Mouse (Mus musculus) bone marrow, adult 2 months (tissue): Measurements from ENCODE around the gene Erp44. TPM values are rescaled to one million over a fixed set of nuclear protein-coding genes. Genes with fewer than 3 reads are reported as not detected.

ENCODE experiments used
- H3K27ac ChIP-seq: fragments of 200-500 bp; 2 replicates; pipeline ENCODE4 v1.5.1; 2012; ENCODE audit warnings: low read depth, mild to moderate bottlenecking, control low read depth, inconsistent platforms, low read length; ENCODE audit not compliant: control insufficient read depth, poor library complexity, insufficient read depth
- H3K4me1 ChIP-seq: fragments of 200-500 bp; 2 replicates; pipeline ENCODE4 v1.6.1; 2011; ENCODE audit warnings: low read length; ENCODE audit not compliant: control insufficient read depth, insufficient read depth
- H3K4me3 ChIP-seq: fragments of 200-500 bp; replicated peaks from 2 replicates; pipeline ENCODE3; 2011; ENCODE audit warnings: mild to moderate bottlenecking, low read depth, low read length, control low read depth; ENCODE audit not compliant: control insufficient read depth
- CTCF ChIP-seq: fragments of 200-500 bp; IDR thresholded peaks from 2 replicates; pipeline ENCODE4 v1.5.1; 2011; ENCODE audit warnings: low read length, control low read depth; ENCODE audit not compliant: control insufficient read depth, insufficient read depth
- POLR2A ChIP-seq: fragments of 200-500 bp; IDR thresholded peaks from 2 replicates; pipeline ENCODE4 v1.6.1; 2011; ENCODE audit warnings: low read depth, mild to moderate bottlenecking, control low read depth, low read length, borderline replicate concordance; ENCODE audit not compliant: control insufficient read depth
- WGBS: fragments of 180-500 bp; shearing (Covaris S2); methylation state at CpG from one replicate; pipeline ENCODE4 v1.1.7; 2018; 5-methylcytosine and 5-hydroxymethylcytosine counted together
- polyA plus RNA-seq: library from polyadenylated mRNA; stranded (reverse); fragments of >200 nt; gene quantifications from 2 replicates; pipeline ENCODE4 v1.2.4, GENCODE M21; 2011; ENCODE audit warnings: low replicate concordance; ENCODE audit not compliant: missing spikeins, insufficient read depth, insufficient read length

The Erp44 gene
- polyA plus RNA-seq: 26.6 and 48.0 TPM in 2 replicates

GRCm38 (mm10) chr4:48279498-48280134, at the start of gene Erp44, which contains the start of gene Invs:
Erp44 (minus strand) TSS chr4:48279558.
Invs (plus strand) TSS chr4:48279760.
- peak; percentile 58; the same call in 1 of the 2 replicates for TF ChIP-seq POLR2A
- TF ChIP-seq CTCF: no peak
- Histone ChIP-seq H3K4me3 (peak within 1 kb of the TSS; percentile 96), H3K27ac (peak within 1 kb of the TSS; percentile 52; the same call in 1 of the 2 replicates), H3K4me1 (no peaks in the 10 kb centered on the region)
- 0% methylated on average over 41 of the region's 41 CpGs for WGBS

DNA sequence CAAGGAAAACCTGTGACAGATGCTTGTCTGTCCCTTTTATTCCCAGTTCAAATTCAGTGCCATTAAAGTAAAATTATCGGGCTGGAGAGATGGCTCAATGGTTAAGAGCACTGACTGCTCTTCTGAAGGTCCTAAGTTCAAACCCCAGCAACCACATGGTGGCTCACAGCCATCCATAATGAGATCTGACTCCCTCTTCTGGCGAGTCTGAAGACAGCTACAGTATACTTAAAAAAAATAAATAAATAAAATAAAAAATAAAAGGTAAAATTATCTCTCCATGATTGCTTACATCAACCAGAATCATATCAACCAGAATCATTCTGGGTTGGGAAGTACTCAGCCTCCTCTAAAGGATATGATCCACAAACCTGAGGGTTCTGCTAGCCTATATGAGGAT, 48.7 kb upstream of the Erp44 start:
- WGBS: 71% methylated on average over 2 of the region's 2 CpGs

GRCm38 (mm10) chr4:48327192-48327591, 47.8 kb upstream of the Erp44 start:
- Histone ChIP-seq H3K4me1 (no peaks in the 10 kb centered on the region), H3K4me3 (no peak overlapping the region), H3K27ac (no peak overlapping the region)
- no peak for TF ChIP-seq CTCF
- no peak for TF ChIP-seq POLR2A

More for the DNA sequence above, 48.7 kb upstream of the Erp44 start:
- Histone ChIP-seq H3K27ac (no peak overlapping the region), H3K4me3 (no peak overlapping the region), H3K4me1 (no peaks in the 10 kb centered on the region)
- TF ChIP-seq CTCF (no peak), POLR2A (no peak)

- no peak overlapping the region for H3K4me3 ChIP-seq
- TF ChIP-seq CTCF: no peak
- no peak for TF ChIP-seq POLR2A
- no peaks in the 10 kb centered on the region for H3K4me1 ChIP-seq
- WGBS: 0% methylated on average over 1 of the region's 1 CpGs
- H3K27ac ChIP-seq: no peak overlapping the region
Measured at GRCm38 (mm10) chr4:48322095-48322494, 42.7 kb upstream of the Erp44 start.

DNA sequence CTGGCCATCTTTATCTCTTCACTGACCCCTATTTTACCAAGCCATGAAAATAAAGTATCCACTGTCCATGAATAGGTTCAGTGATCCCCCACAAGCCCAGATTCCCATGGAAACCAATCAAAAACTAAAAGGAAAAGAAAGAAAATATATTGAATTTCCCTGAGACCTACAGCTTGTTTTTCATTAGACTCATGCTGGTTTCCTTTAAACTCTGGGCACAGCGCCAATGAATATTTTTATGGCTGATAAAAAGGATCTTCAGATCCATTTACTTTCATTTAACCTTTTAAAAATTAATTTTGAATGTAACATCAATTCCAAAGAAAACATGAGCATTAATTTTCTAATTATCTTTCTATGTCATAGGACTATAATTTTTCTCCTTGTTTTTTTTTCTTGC, 41.9 kb upstream of the Erp44 start:
- H3K27ac ChIP-seq: no peak overlapping the region
- 65% methylated on average over 1 of the region's 1 CpGs for WGBS
- no peak overlapping the region for H3K4me3 ChIP-seq
- no peaks in the 10 kb centered on the region for H3K4me1 ChIP-seq
- TF ChIP-seq POLR2A (no peak), CTCF (no peak)

DNA sequence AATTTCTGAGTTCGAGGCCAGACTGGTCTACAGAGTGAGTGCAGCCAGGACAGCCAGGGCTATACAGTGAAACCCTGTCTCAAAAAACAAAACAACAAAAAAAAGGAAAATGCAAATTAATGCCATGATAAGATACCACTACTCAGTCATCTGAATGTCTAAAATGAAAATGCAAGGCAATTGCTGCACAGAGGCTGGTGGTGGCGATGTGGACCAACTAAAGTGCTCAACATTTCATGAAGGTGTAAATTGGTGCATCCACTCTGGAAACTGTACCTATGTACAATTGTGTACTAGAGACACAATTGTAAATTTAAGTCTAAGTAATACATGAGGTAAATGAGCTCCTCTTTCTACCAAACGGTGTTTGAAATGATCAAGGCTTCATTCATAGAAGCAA, 36.7 kb upstream of the Erp44 start:
- H3K4me1 ChIP-seq: no peaks in the 10 kb centered on the region
- WGBS: 84% methylated on average over 3 of the region's 3 CpGs
- H3K4me3 ChIP-seq: no peak overlapping the region
- TF ChIP-seq CTCF (no peak), POLR2A (no peak)
- no peak overlapping the region for H3K27ac ChIP-seq

- no peaks in the 10 kb centered on the region for H3K4me1 ChIP-seq
Measured at GRCm38 (mm10) chr4:48314814-48315213, 35.5 kb upstream of the Erp44 start.

DNA sequence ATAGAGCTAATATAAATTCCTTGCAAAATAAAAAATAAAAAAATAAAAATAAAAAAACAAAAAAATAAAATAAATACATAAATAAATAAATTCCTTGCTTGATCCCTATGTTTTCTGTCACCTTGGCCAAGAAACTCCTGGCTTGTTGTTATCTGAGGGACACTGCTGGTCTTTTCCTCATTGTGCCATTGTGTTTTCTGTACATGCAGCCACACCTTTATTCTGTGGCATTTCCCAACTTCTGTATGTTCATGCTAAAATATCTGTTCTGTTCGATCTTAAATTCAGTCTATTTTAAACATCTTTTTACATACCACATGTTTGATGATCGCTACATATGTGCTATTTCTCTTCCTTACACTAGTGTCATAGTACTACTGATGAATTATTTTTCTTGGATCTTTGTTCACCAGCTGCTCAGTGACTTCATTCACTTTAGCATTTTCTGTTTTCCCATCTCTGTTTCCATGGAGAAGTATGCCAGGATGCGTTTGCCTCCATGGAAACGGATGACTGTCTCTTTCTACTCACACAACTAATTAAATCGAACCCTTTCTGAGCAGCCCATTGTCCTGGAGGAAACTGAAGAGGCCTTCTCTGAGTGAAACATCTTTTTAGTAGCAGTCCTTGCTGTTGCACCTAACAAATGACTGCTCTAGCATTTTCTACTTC, 7.9 kb upstream of the Erp44 start:
- Histone ChIP-seq H3K4me3 (no peak overlapping the region), H3K4me1 (no peaks in the 10 kb centered on the region), H3K27ac (no peak overlapping the region)
- TF ChIP-seq CTCF (no peak), POLR2A (no peak)
- 83% methylated on average over 5 of the region's 5 CpGs for WGBS

More at GRCm38 (mm10) chr4:48314814-48315213, 35.5 kb upstream of the Erp44 start:
- TF ChIP-seq CTCF: no peak
- TF ChIP-seq POLR2A: no peak
- H3K4me3 ChIP-seq: no peak overlapping the region
- no peak overlapping the region for H3K27ac ChIP-seq
- WGBS: 83% methylated on average over 3 of the region's 3 CpGs
